ENCODE assay signal across 12 mouse cellular contexts in the genomic region with DNA sequence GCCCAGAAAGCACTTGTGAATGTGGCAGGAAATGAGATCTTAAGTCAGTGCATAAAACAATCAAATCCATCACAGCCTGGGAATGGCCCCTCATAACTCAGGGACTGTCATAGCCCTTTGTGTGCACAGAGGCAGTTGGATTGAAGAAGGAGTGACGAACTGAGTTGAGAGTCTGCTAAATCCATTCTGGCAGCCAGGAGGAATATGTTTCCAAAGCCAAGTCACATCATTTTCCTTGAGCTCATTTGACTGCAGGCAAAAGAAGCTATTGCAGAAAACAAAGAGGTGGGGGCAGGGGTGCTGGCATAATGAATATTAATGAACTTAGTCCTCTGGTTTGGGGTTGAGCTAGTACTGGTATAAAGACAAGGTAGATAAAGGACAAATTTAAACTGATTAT.
DNase-seq lines count a peak whose midpoint lies in the region; ATAC-seq lines count a peak whose summit lies in the region.
"Had no signal": no experiment of that assay in that cellular context is flagged by ENCODE, and none has a peak within 500 bp of the region (broad histone marks: within the 10 kb centered on the region; RNA-seq: fewer than 3 reads in every experiment).

No protein-coding gene starts in this region.

- DNase-seq in heart, postnatal 10 days = peak; percentile 24 to 27
- no peak for DNase-seq in heart, postnatal 25 days (ENCODE audit: low spot score)
- no peak for DNase-seq in midbrain, embryonic 10.5 days (ENCODE audit: low spot score)
- DNase-seq in forelimb bud, embryonic 11.5 days (ENCODE audit: low read depth, low spot score) = peak; percentile 82
- DNase-seq in mesoderm, embryonic 11.5 days (ENCODE audit: low read depth, low spot score) = peak; percentile 74
- DNase-seq in yolk sac, embryonic 10.5 days (ENCODE audit: low spot score) = no peak
- DNase-seq in urinary bladder, adult 18-20 months (ENCODE audit: low spot score in 2 of 2) = no peak
- DNase-seq: adrenal gland, postnatal 25 days; cerebellum, adult 11 months; lung, postnatal 14 days had no signal

- no peaks in the 10 kb centered on the region for H3K36me3 ChIP-seq in midbrain, embryonic 13.5 days
- H3K36me3 ChIP-seq in midbrain, embryonic 10.5 days = no peaks in the 10 kb centered on the region
- H3K36me3 ChIP-seq: heart, embryonic 15.5 days had no signal

- ATAC-seq in midbrain, embryonic 13.5 days = peak; percentile 30; the same call in 1 of the 2 replicates

- intact Hi-C loops in heart, postnatal 10 days (cut with DNase I) = loop anchor here (5.0 kb wide), 1 partner anchor 953 kb away; the partner anchor contains the start of gene Mafb
- intact Hi-C loops in heart, postnatal 25 days (cut with DNase I) = no loop called here

- H3K4me3 ChIP-seq in midbrain, embryonic 13.5 days (replicated peaks) = no peak overlapping the region
- no peak overlapping the region for H3K4me3 ChIP-seq in midbrain, embryonic 10.5 days
- H3K4me3 ChIP-seq: heart, embryonic 15.5 days had no signal

- H3K27me3 ChIP-seq in midbrain, embryonic 13.5 days = no peaks in the 10 kb centered on the region
- H3K27me3 ChIP-seq in midbrain, embryonic 10.5 days (ENCODE audit: low read depth, poor library complexity, severe bottlenecking) = no peaks in the 10 kb centered on the region
- H3K27me3 ChIP-seq: heart, embryonic 15.5 days had no signal

- 3% methylated on average over 1 of the region's 1 CpGs for WGBS in midbrain, embryonic 13.5 days
- 50% methylated on average over 1 of the region's 1 CpGs for WGBS in midbrain, embryonic 10.5 days

- H3K4me1 ChIP-seq in midbrain, embryonic 13.5 days (replicated peaks) = peaks cover 8% of the 10 kb centered on the region
- H3K4me1 ChIP-seq in midbrain, embryonic 10.5 days = peaks cover 6% of the 10 kb centered on the region; the same call in 1 of the 2 replicates

- H3K27ac ChIP-seq in midbrain, embryonic 13.5 days = no peak overlapping the region
- H3K27ac ChIP-seq in midbrain, embryonic 10.5 days (replicated peaks) = no peak overlapping the region
- H3K27ac ChIP-seq: heart, embryonic 15.5 days had no signal

- H3K4me2 ChIP-seq in midbrain, embryonic 13.5 days (replicated peaks) = no peak overlapping the region
- H3K4me2 ChIP-seq: heart, embryonic 15.5 days had no signal

- no peak overlapping the region for H3K9ac ChIP-seq in midbrain, embryonic 13.5 days (replicated peaks)
- H3K9ac ChIP-seq: heart, embryonic 15.5 days had no signal

- no peaks in the 10 kb centered on the region for H3K9me3 ChIP-seq in midbrain, embryonic 13.5 days
- H3K9me3 ChIP-seq in midbrain, embryonic 10.5 days (replicated peaks) = no peaks in the 10 kb centered on the region
- H3K9me3 ChIP-seq: heart, embryonic 15.5 days had no signal

Comparison
In these comparisons a context has a peak if more than half of its experiments do, and no peak if none do; other contexts are left out.
1. DNase-seq: peak in heart, postnatal 10 days (2 of 2), forelimb bud, embryonic 11.5 days (single experiment) and mesoderm, embryonic 11.5 days (single experiment); none in heart, postnatal 25 days (single experiment), midbrain, embryonic 10.5 days (single experiment), yolk sac, embryonic 10.5 days (single experiment) and urinary bladder, adult 18-20 months (0 of 2).